Mouse (Mus musculus) cerebellum, adult 2 months (tissue): ENCODE results near the gene Gm21985.

Experiments used
- CTCF ChIP-seq: fragments of 200-500 bp; IDR thresholded peaks from 2 replicates; pipeline ENCODE4 v1.5.1; 2011; ENCODE audit warnings: low read depth, mild to moderate bottlenecking, control low read depth, low read length, moderate library complexity, borderline replicate concordance; ENCODE audit not compliant: insufficient read depth
- POLR2A ChIP-seq: fragments of 200-500 bp; IDR thresholded peaks from 2 replicates; pipeline ENCODE4 v1.6.1; 2011; ENCODE audit warnings: low read length, control low read depth, borderline replicate concordance; ENCODE audit not compliant: insufficient read depth

GRCm38 (mm10) chr2:112287059-112287458 is 20.9 kb downstream of the Gm21985 start:
- TF ChIP-seq CTCF (no peak), POLR2A (no peak)
